Mouse (Mus musculus): ENCODE measurements around the gene Pdlim4.

GRCm38 (mm10) chr11:54062753-54063471 lies 5.9 kb downstream of the Pdlim4 start:
- TF ChIP-seq CTCF (IDR thresholded peaks at IDR 0.05; ENCODE audit: low read depth) = no peak
- no peak for TF ChIP-seq EP300 (IDR thresholded peaks at IDR 0.05; ENCODE audit: low read depth)

All from liver, postnatal 0 days (tissue).